Mouse (Mus musculus) hindbrain, embryonic 16.5 days (tissue): ENCODE data around the gene Mtcl1. TPM values are rescaled to one million over a fixed set of nuclear protein-coding genes. Genes with fewer than 3 reads are reported as not detected.
A peak's percentile ranks its signal among the peaks of the same experiment; 100 is the strongest.

Source experiments
- ATAC-seq: fragments of 200-750 bp; cut with Nextera tagmentation; 2 replicates; pipeline ENCODE4 v1.8.0; 2017; ENCODE audit warnings: moderate TSS enrichment, moderate library complexity
- H3K27ac ChIP-seq: fragments of 300-500 bp; sonication (generic); 2 replicates; pipeline ENCODE4 v1.5.1; 2014; ENCODE audit warnings: low read depth, mild to moderate bottlenecking, control low read depth, low read length, moderate library complexity
- H3K27me3 ChIP-seq: fragments of 300-500 bp; sonication (generic); replicated peaks from 2 replicates; pipeline ENCODE4 v1.6.1; 2014; ENCODE audit warnings: low read length; ENCODE audit not compliant: control insufficient read depth, insufficient read depth
- H3K36me3 ChIP-seq: fragments of 300-500 bp; sonication (generic); 2 replicates; pipeline ENCODE4 v1.6.1; 2014; ENCODE audit warnings: mild to moderate bottlenecking, low read length, moderate library complexity, mixed read lengths; ENCODE audit not compliant: control insufficient read depth, insufficient read depth
- H3K4me1 ChIP-seq: fragments of 300-500 bp; sonication (generic); 2 replicates; pipeline ENCODE4 v1.6.1; 2014; ENCODE audit warnings: low read depth, low read length; ENCODE audit not compliant: control insufficient read depth, insufficient read depth
- H3K4me2 ChIP-seq: fragments of 300-500 bp; sonication (generic); 2 replicates; pipeline ENCODE4 v1.6.1; 2014; ENCODE audit warnings: mild to moderate bottlenecking, low read length, control low read depth, moderate library complexity
- H3K4me3 ChIP-seq: fragments of 300-500 bp; sonication (generic); 2 replicates; pipeline ENCODE4 v1.5.1; 2014; ENCODE audit warnings: mild to moderate bottlenecking, low read length, control low read depth, moderate library complexity
- H3K9ac ChIP-seq: fragments of 300-500 bp; sonication (generic); 2 replicates; pipeline ENCODE4 v1.6.1; 2014; ENCODE audit warnings: low read depth, mild to moderate bottlenecking, control low read depth, low read length, moderate library complexity
- H3K9me3 ChIP-seq: fragments of 300-500 bp; sonication (generic); 2 replicates; pipeline ENCODE4 v1.6.1; 2014; ENCODE audit warnings: mild to moderate bottlenecking, low read length, moderate library complexity; ENCODE audit not compliant: control insufficient read depth
- WGBS: fragments of 180-500 bp; shearing (Covaris S2); extraction: QIAGEN DNeasy Blood & Tissue Kit; methylation state at CpG from one replicate; pipeline ENCODE4 v1.1.7; 2014; 5-methylcytosine and 5-hydroxymethylcytosine counted together
- polyA plus RNA-seq: library from polyadenylated mRNA; unstranded; fragments of >200 nt; fragmentation: Nextera tagmentation; extraction: Ambion mirVana; gene quantifications from 2 replicates; pipeline ENCODE4 v1.2.1, GENCODE M21; 2015

The Mtcl1 gene
- polyA plus RNA-seq, 1 experiment from 2014 or later = 28.0 TPM

- Histone ChIP-seq H3K4me3 (0 out of 2 replicates have a peak overlapping the region, but pooled peaks have one; percentile 5), H3K36me3 (no peaks in the 10 kb centered on the region), H3K9me3 (no peaks in the 10 kb centered on the region), H3K9ac (peak overlapping the region; percentile 0; the same call in 1 of the 2 replicates), H3K27me3 (no peaks in the 10 kb centered on the region), H3K4me2 (peak overlapping the region; percentile 40), H3K4me1 (peaks cover 29% of the 10 kb centered on the region), H3K27ac (peak overlapping the region; percentile 9)
- peak; percentile 82 for ATAC-seq
- 10% methylated on average over 14 of the region's 14 CpGs for WGBS
Measured at GRCm38 (mm10) chr17:66416841-66417313, 32.7 kb downstream of the Mtcl1 start.

- Histone ChIP-seq H3K27me3 (no peaks in the 10 kb centered on the region), H3K36me3 (no peaks in the 10 kb centered on the region), H3K9ac (no peak overlapping the region), H3K27ac (0 out of 2 replicates have a peak overlapping the region, but pooled peaks have one; percentile 9), H3K4me1 (peaks cover 29% of the 10 kb centered on the region), H3K4me3 (no peak overlapping the region), H3K4me2 (peak overlapping the region; percentile 40), H3K9me3 (no peaks in the 10 kb centered on the region)
- no peak for ATAC-seq
- WGBS = 52% methylated on average over 7 of the region's 7 CpGs
Measured at GRCm38 (mm10) chr17:66416436-66416835, 33.1 kb downstream of the Mtcl1 start.

GRCm38 (mm10) chr17:66414331-66414730, 35.2 kb downstream of the Mtcl1 start:
- Histone ChIP-seq H3K36me3 (no peaks in the 10 kb centered on the region), H3K4me3 (no peak overlapping the region), H3K27ac (no peak overlapping the region), H3K9ac (no peak overlapping the region), H3K4me2 (no peak overlapping the region), H3K4me1 (peaks cover 29% of the 10 kb centered on the region), H3K9me3 (no peaks in the 10 kb centered on the region), H3K27me3 (no peaks in the 10 kb centered on the region)
- ATAC-seq = no peak
- WGBS = 90% methylated on average over 1 of the region's 1 CpGs

- Histone ChIP-seq H3K9me3 (no peaks in the 10 kb centered on the region), H3K9ac (no peak overlapping the region), H3K4me2 (no peak overlapping the region), H3K27ac (no peak overlapping the region), H3K4me1 (peaks cover 20% of the 10 kb centered on the region), H3K36me3 (no peaks in the 10 kb centered on the region), H3K27me3 (no peaks in the 10 kb centered on the region), H3K4me3 (no peak overlapping the region)
- WGBS = 23% methylated on average over 12 of the region's 12 CpGs
- ATAC-seq = peak; percentile 34; the same call in 1 of the 2 replicates
Measured at GRCm38 (mm10) chr17:66412155-66412970, 37.2 kb downstream of the Mtcl1 start.

- Histone ChIP-seq H3K4me3 (no peak overlapping the region), H3K27ac (no peak overlapping the region), H3K4me2 (no peak overlapping the region), H3K4me1 (peaks cover 14% of the 10 kb centered on the region), H3K9me3 (no peaks in the 10 kb centered on the region), H3K9ac (no peak overlapping the region), H3K36me3 (no peaks in the 10 kb centered on the region), H3K27me3 (no peaks in the 10 kb centered on the region)
- ATAC-seq = no peak
- WGBS = 82% methylated on average over 11 of the region's 11 CpGs
Measured at GRCm38 (mm10) chr17:66410884-66411426, 38.6 kb downstream of the Mtcl1 start.

- Histone ChIP-seq H3K9me3 (no peaks in the 10 kb centered on the region), H3K9ac (no peak overlapping the region), H3K4me1 (peaks cover 25% of the 10 kb centered on the region), H3K36me3 (no peaks in the 10 kb centered on the region), H3K4me2 (no peak overlapping the region), H3K27me3 (no peaks in the 10 kb centered on the region), H3K4me3 (no peak overlapping the region), H3K27ac (no peak overlapping the region)
- 75% methylated on average over 9 of the region's 9 CpGs for WGBS
- ATAC-seq = no peak
Measured at GRCm38 (mm10) chr17:66409070-66409605, 40.4 kb downstream of the Mtcl1 start.

- H3K4me3 ChIP-seq = no peak overlapping the region
- no peak for ATAC-seq
- 92% methylated on average over 5 of the region's 5 CpGs for WGBS
- H3K4me2 ChIP-seq = no peak overlapping the region
- peaks cover 25% of the 10 kb centered on the region for H3K4me1 ChIP-seq
- no peaks in the 10 kb centered on the region for H3K9me3 ChIP-seq
- H3K27ac ChIP-seq = no peak overlapping the region
- no peak overlapping the region for H3K9ac ChIP-seq
- no peaks in the 10 kb centered on the region for H3K36me3 ChIP-seq
- H3K27me3 ChIP-seq = no peaks in the 10 kb centered on the region
Measured at GRCm38 (mm10) chr17:66408400-66408799, 41.1 kb downstream of the Mtcl1 start.

- no peak overlapping the region for H3K27ac ChIP-seq
- no peak overlapping the region for H3K4me2 ChIP-seq
- no peak overlapping the region for H3K9ac ChIP-seq
- H3K4me3 ChIP-seq = no peak overlapping the region
- H3K36me3 ChIP-seq = no peaks in the 10 kb centered on the region
- peaks cover 27% of the 10 kb centered on the region for H3K4me1 ChIP-seq
- no peaks in the 10 kb centered on the region for H3K27me3 ChIP-seq
- H3K9me3 ChIP-seq = no peaks in the 10 kb centered on the region
- ATAC-seq = no peak
- WGBS = 50% methylated on average over 8 of the region's 8 CpGs
Measured at GRCm38 (mm10) chr17:66407833-66408232, 41.7 kb downstream of the Mtcl1 start.

GRCm38 (mm10) chr17:66405601-66406000, 43.9 kb downstream of the Mtcl1 start:
- no peaks in the 10 kb centered on the region for H3K27me3 ChIP-seq
- H3K4me2 ChIP-seq = peak overlapping the region; percentile 18
- no peak overlapping the region for H3K4me3 ChIP-seq
- no peak overlapping the region for H3K9ac ChIP-seq
- no peaks in the 10 kb centered on the region for H3K36me3 ChIP-seq
- 29% methylated on average over 7 of the region's 7 CpGs for WGBS
- no peaks in the 10 kb centered on the region for H3K9me3 ChIP-seq
- H3K4me1 ChIP-seq = peaks cover 32% of the 10 kb centered on the region
- no peak overlapping the region; the same call in 1 of the 2 replicates for H3K27ac ChIP-seq
- ATAC-seq = no peak
